In genomic region chr9:89868093-89868729, GRCm38 (mm10) we compare ENCODE assay signal across 9 mouse cellular contexts. TPM values are rescaled to one million over a fixed set of nuclear protein-coding genes. Genes with fewer than 3 reads are reported as not detected.
DNase-seq lines count a peak whose midpoint lies in the region; ATAC-seq lines count a peak whose summit lies in the region.
"Had no signal": no experiment of that assay in that cellular context is flagged by ENCODE, and none has a peak within 500 bp of the region (broad histone marks: within the 10 kb centered on the region; RNA-seq: fewer than 3 reads in every experiment).

No protein-coding gene starts in this region.

- H3K9ac ChIP-seq in heart, embryonic 14.5 days (ENCODE audit: low read length) = no peak overlapping the region
- H3K9ac ChIP-seq in forebrain, embryonic 16.5 days (replicated peaks; ENCODE audit: low read depth, low read length) = no peak overlapping the region
- H3K9ac ChIP-seq in neural tube, embryonic 14.5 days (replicated peaks; ENCODE audit: low read depth, low read length) = no peak overlapping the region

- peaks cover 46% of the 10 kb centered on the region for H3K27me3 ChIP-seq in heart, embryonic 14.5 days (ENCODE audit: control insufficient read depth, insufficient read depth, low read length)
- peaks cover 7% of the 10 kb centered on the region; the same call in 1 of the 2 replicates for H3K27me3 ChIP-seq in forebrain, embryonic 16.5 days (replicated peaks; ENCODE audit: control insufficient read depth, insufficient read depth, low read length)
- H3K27me3 ChIP-seq in neural tube, embryonic 14.5 days (ENCODE audit: control insufficient read depth, insufficient read depth, low read length) = peaks cover 6% of the 10 kb centered on the region; the same call in 1 of the 2 replicates

- peak overlapping the region; percentile 4 to 9; a peak in 3 of 4 replicates for H3K4me3 ChIP-seq in heart, embryonic 14.5 days (ENCODE audit: control insufficient read depth in 1 of 2, insufficient read depth in 1 of 2, low read depth in 1 of 2, low read length in 2 of 2)
- H3K4me3 ChIP-seq in forebrain, embryonic 16.5 days (replicated peaks; ENCODE audit: low read length) = no peak overlapping the region
- H3K4me3 ChIP-seq in neural tube, embryonic 14.5 days (ENCODE audit: low read depth, low read length) = no peak overlapping the region

- peak overlapping the region; percentile 46 for H3K4me2 ChIP-seq in heart, embryonic 14.5 days (ENCODE audit: low read length)
- H3K4me2 ChIP-seq in forebrain, embryonic 16.5 days (ENCODE audit: low read length) = peak overlapping the region; percentile 23
- peak overlapping the region; percentile 25; the same call in 1 of the 2 replicates for H3K4me2 ChIP-seq in neural tube, embryonic 14.5 days (ENCODE audit: low read depth, low read length)

- no peak for DNase-seq in heart, postnatal 4 days
- DNase-seq in large intestine, adult 2 months (ENCODE audit: low read depth, low spot score) = peak; percentile 3
- DNase-seq in B cell, adult 2 months = no peak
- no peak for DNase-seq in thymus, postnatal 0 days (ENCODE audit: low spot score)
- no peak for DNase-seq in thymus, postnatal 10 days (ENCODE audit: low spot score in 2 of 2)
- DNase-seq: cerebellum, adult 2 months had no signal

- WGBS in heart, embryonic 14.5 days = 4% methylated on average over 15 of the region's 16 CpGs
- 3% methylated on average over 16 of the region's 16 CpGs for WGBS in forebrain, embryonic 16.5 days
- WGBS in large intestine, adult 2 months = 13% methylated on average over 16 of the region's 16 CpGs
- WGBS in neural tube, embryonic 14.5 days = 2% methylated on average over 15 of the region's 16 CpGs

- H3K36me3 ChIP-seq in heart, embryonic 14.5 days (ENCODE audit: control insufficient read depth, insufficient read depth, low read length) = no peaks in the 10 kb centered on the region
- no peaks in the 10 kb centered on the region for H3K36me3 ChIP-seq in forebrain, embryonic 16.5 days (ENCODE audit: control insufficient read depth, insufficient read depth)
- H3K36me3 ChIP-seq in neural tube, embryonic 14.5 days (ENCODE audit: control insufficient read depth, insufficient read depth, low read length) = no peaks in the 10 kb centered on the region

- ATAC-seq in heart, embryonic 14.5 days (ENCODE audit: insufficient number of reproducible peaks, insufficient read depth, low FRiP score, low read depth) = no peak
- peak; percentile 27; the same call in 1 of the 2 replicates for ATAC-seq in forebrain, embryonic 16.5 days
- peak; percentile 75 for ATAC-seq in neural tube, embryonic 14.5 days (ENCODE audit: low read depth)

- H3K4me1 ChIP-seq in heart, embryonic 14.5 days (ENCODE audit: control insufficient read depth in 2 of 2, insufficient read depth in 2 of 2, low read length in 2 of 2) = no peaks in the 10 kb centered on the region
- peaks cover 18% of the 10 kb centered on the region for H3K4me1 ChIP-seq in forebrain, embryonic 16.5 days (replicated peaks; ENCODE audit: control insufficient read depth, insufficient read depth, low read length)
- no peaks in the 10 kb centered on the region for H3K4me1 ChIP-seq in neural tube, embryonic 14.5 days (ENCODE audit: control insufficient read depth, insufficient read depth, low read length)

- H3K9me3 ChIP-seq in heart, embryonic 14.5 days (ENCODE audit: control insufficient read depth, low read length) = no peaks in the 10 kb centered on the region
- H3K9me3 ChIP-seq in forebrain, embryonic 16.5 days (ENCODE audit: control insufficient read depth, low read length) = no peaks in the 10 kb centered on the region
- no peaks in the 10 kb centered on the region for H3K9me3 ChIP-seq in neural tube, embryonic 14.5 days (ENCODE audit: control insufficient read depth, low read length)

- H3K27ac ChIP-seq in heart, embryonic 14.5 days (replicated peaks in 1 of 2; ENCODE audit: control insufficient read depth in 1 of 2, insufficient read depth in 1 of 2, low read depth in 2 of 2, low read length in 2 of 2) = no peak overlapping the region
- H3K27ac ChIP-seq in forebrain, embryonic 16.5 days (ENCODE audit: low read length) = no peak overlapping the region
- H3K27ac ChIP-seq in neural tube, embryonic 14.5 days (ENCODE audit: low read depth, low read length) = no peak overlapping the region

RNA-seq across cellular contexts. Expression of gene Rasgrf1, which starts 41.5 kb away (rescaled TPM):
- polyA plus RNA-seq in heart, embryonic 14.5 days (2014; fragmentation: Nextera tagmentation; extraction: Ambion mirVana) = 0.08 and 0.11 TPM in 2 replicates
- total RNA-seq in heart, postnatal 4 days (2021) = not detected
- 7.0 and 11.2 TPM in 2 replicates for polyA plus RNA-seq in forebrain, embryonic 16.5 days (2015; fragmentation: Nextera tagmentation; extraction: Ambion mirVana)
- 0.06 and 0.23 TPM in 2 replicates for polyA plus RNA-seq in large intestine, adult 2 months (2012; rRNA removed)
- 10.6 and 22.3 TPM in 2 replicates for polyA plus RNA-seq in neural tube, embryonic 14.5 days (2014; fragmentation: Nextera tagmentation; extraction: Ambion mirVana)
- polyA plus RNA-seq in thymus, postnatal 0 days (2015; fragmentation: Nextera tagmentation; extraction: Ambion mirVana) = 0.07 and 0.10 TPM in 2 replicates

Comparison
In these comparisons a context has a peak if more than half of its experiments do, and no peak if none do; other contexts are left out.
1. H3K4me3 ChIP-seq: peak in heart, embryonic 14.5 days (2 of 2); none in forebrain, embryonic 16.5 days (single experiment) and neural tube, embryonic 14.5 days (single experiment).
2. Peak in every context shown above with its lines, with median percentiles within 50 percentile points of each other: H3K4me2 ChIP-seq.